Mouse (Mus musculus) macrophage (primary cell): ENCODE results near the gene Mamstr. TPM values are rescaled to one million over a fixed set of nuclear protein-coding genes. Genes with fewer than 3 reads are reported as not detected.
"Not testable (repeated sequence)": the region's sequence is repeated elsewhere in the genome, so short reads cannot be mapped to it uniquely, and the experiment has no call there.

Experiments
- H3K27ac ChIP-seq: fragments of 350-480 bp; formaldehyde crosslinking; 2 replicates; pipeline ENCODE4 v1.9.0; 2021
- H3K36me3 ChIP-seq: fragments of 350-480 bp; formaldehyde crosslinking; 2 replicates; pipeline ENCODE4 v1.9.0; 2021; ENCODE audit errors: inconsistent target
- H3K4me3 ChIP-seq: fragments of 350-480 bp; formaldehyde crosslinking; 2 replicates; pipeline ENCODE4 v1.9.0; 2021; ENCODE audit errors: inconsistent target
- H3K79me2 ChIP-seq: fragments of 350-480 bp; formaldehyde crosslinking; 2 replicates; pipeline ENCODE4 v1.9.0; 2021; ENCODE audit errors: inconsistent target
- WGBS: methylation state at CpG from one replicate; pipeline ENCODE4 v1.1.7; 2026; ENCODE audit warnings: inconsistent platforms; ENCODE audit not compliant: missing documents; 5-methylcytosine and 5-hydroxymethylcytosine counted together
- polyA plus RNA-seq: library from polyadenylated mRNA; stranded (reverse); fragments of 250-400 nt; gene quantifications from 3 replicates; pipeline ENCODE4 v1.2.4, GENCODE M21; 2018; ENCODE audit warnings: inconsistent platforms

Gene Mamstr
- polyA plus RNA-seq, 1 experiment from 2014 or later = not detected

GRCm38 (mm10) chr7:45660746-45661478, 21.1 kb downstream of the Mamstr start:
- 37% methylated on average over 11 of the region's 11 CpGs for whole genome bisulfite sequencing

DNA sequence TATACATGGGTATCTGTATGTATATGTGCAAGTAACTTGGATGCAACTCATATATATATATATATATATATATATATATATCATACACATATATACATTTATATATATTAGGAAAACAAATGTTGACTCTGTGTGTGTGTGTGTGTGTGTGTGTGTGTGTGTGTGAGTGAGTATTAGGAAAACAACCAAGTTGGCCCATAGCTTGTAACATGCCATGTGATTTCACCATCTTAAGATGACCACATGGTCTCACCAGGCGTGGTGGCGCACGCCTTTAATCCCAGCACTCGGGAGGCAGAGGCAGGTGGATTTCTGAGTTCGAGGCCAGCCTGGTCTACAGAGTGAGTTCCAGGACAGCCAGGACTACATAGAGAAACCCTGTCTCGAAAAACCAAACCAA, 21.9 kb downstream of the Mamstr start:
- not testable (repeated sequence) for H3K36me3 ChIP-seq, H3K4me3 ChIP-seq, H3K27ac ChIP-seq, H3K79me2 ChIP-seq
- WGBS = 87% methylated on average over 5 of the region's 6 CpGs

More at GRCm38 (mm10) chr7:45660746-45661478, 21.1 kb downstream of the Mamstr start:
- H3K36me3 ChIP-seq = no peaks in the 10 kb centered on the region
- no peaks in the 10 kb centered on the region for H3K79me2 ChIP-seq
- no peak overlapping the region for H3K27ac ChIP-seq
- no peak overlapping the region for H3K4me3 ChIP-seq

DNA sequence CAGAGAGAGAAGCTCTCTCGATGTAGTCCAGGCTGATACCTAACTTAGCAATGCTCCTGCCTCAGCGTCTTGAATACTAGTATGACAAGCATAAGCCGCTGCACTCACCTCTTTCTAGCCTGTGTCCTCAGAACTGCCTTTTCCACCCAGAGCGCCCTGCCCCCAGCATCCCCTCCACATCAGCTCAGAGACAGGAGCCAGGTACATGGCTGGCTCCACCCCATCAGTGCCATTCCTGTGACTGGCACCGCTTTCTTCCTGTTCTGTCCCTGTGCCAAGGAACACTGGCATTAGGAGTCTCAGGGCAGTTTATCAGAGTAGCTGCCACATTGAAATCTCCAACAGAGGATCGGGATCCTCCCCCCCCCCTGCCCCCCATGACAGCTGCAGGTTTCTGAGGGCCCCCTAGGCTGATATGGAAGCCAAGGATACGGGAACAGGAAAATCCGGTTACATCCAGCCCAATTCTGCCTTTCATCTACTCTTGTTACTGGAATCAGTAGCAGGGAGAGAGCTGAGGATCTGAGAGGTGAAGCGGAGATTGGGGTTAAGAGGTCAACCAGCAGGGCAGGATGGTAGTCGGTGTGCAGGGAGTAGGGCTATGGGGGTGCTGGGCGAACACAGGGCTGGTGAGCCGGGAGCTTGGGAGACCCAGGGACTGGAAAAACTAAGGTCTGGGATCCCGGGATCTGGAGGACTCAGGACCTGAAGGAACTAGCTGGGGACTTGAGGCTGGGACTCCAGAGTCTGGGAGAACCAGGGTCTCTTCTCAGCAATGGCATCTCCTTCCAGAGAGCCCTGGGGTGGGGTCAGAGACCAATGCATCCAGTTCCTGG, 25.7 kb downstream of the Mamstr start:
- WGBS = 77% methylated on average over 13 of the region's 13 CpGs
- no peak overlapping the region for H3K27ac ChIP-seq
- H3K36me3 ChIP-seq = no peaks in the 10 kb centered on the region
- H3K79me2 ChIP-seq = no peaks in the 10 kb centered on the region
- no peak overlapping the region for H3K4me3 ChIP-seq

GRCm38 (mm10) chr7:45666161-45666560, 26.4 kb downstream of the Mamstr start, which contains the start of gene Fut2:
Fut2 (minus strand) TSS chr7:45666394.
- no peaks in the 10 kb centered on the region for H3K36me3 ChIP-seq
- WGBS = 78% methylated on average over 7 of the region's 7 CpGs
- no peak within 1 kb of the TSS for H3K27ac ChIP-seq
- H3K4me3 ChIP-seq = no peak within 1 kb of the TSS
- no peaks in the 10 kb centered on the region for H3K79me2 ChIP-seq

DNA sequence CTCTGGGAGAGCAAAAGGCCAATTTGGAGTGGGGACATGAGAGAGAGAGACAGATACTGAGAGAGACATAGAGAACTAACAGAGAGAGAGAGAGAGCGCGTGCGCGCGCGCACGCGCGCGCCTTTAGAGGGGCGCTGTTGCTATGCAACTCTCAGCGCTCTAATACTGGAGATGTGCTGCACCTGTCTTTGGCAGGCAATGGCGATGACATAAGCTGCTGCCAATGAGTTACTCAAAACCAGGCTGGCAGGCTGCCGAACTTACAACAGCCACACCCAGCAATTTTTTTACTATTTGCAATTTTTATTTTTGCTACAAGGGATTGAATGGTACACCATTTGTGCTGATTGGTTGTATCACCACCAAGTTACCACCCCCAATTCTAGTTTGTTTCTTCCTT, 28.0 kb downstream of the Mamstr start:
- no peaks in the 10 kb centered on the region for H3K36me3 ChIP-seq
- no peaks in the 10 kb centered on the region for H3K79me2 ChIP-seq
- H3K4me3 ChIP-seq = no peak overlapping the region
- H3K27ac ChIP-seq = no peak overlapping the region
- WGBS = 96% methylated on average over 14 of the region's 14 CpGs

DNA sequence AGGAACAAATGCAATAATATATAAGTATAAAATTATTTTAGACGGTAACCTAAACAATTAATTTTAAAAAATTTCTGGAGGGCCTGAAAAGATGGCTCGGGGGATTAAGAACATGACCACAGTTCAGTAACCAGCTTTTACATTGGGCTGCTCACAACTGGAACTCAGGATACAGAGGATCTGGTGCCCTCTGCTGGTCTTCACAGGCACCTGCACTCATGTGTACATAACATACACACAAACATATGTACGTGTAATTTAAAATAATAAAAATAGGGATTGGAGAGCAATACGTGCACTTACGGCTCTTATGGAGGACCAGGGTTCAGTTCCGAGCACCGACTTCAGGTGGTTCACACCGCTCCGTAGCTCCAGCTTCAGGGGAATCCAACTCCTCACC, 29.1 kb downstream of the Mamstr start:
- no peaks in the 10 kb centered on the region for H3K79me2 ChIP-seq
- no peaks in the 10 kb centered on the region for H3K36me3 ChIP-seq
- 95% methylated on average over 9 of the region's 9 CpGs for WGBS
- no peak overlapping the region for H3K4me3 ChIP-seq
- no peak overlapping the region for H3K27ac ChIP-seq

- H3K36me3 ChIP-seq = no peaks in the 10 kb centered on the region
- H3K27ac ChIP-seq = no peak overlapping the region
- H3K79me2 ChIP-seq = no peaks in the 10 kb centered on the region
- 94% methylated on average over 7 of the region's 7 CpGs for WGBS
- no peak overlapping the region for H3K4me3 ChIP-seq
Observed at GRCm38 (mm10) chr7:45677627-45678295, 38.0 kb downstream of the Mamstr start.

GRCm38 (mm10) chr7:45678513-45678912, 38.7 kb downstream of the Mamstr start:
- WGBS = 92% methylated on average over 14 of the region's 14 CpGs
- no peak overlapping the region for H3K27ac ChIP-seq
- H3K4me3 ChIP-seq = no peak overlapping the region

DNA sequence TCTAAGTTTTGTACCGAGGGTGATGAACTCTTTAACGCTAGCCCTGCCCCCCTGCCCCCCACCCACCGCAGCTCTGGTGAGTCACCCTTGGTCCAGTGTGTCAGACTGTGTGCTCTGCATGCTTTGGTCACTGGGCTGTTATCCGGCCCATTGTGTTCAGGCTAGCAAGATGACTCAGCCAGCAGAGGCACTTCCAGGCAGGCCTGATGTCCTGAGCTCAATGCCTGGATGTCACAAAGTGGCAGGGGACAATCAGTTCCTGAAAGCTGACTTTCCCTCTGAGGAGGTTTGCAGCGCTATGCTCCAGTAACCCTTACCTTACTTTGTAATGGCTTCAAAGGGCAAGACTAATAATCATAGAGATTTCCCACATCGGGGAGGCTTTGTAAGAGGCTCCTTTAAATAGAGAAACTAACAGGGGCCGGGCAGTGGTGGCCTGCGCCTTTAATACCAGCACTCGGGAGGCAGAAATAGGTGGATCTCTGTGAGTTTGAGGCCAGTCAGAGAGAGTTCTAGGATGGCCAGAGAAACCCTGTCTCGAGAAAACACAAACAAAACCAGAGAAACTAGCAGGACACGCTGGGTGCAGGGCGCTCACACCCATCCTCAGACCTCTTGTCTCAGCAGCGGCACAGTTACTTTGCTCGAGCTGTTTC, 40.3 kb downstream of the Mamstr start:
- H3K27ac ChIP-seq = no peak overlapping the region
- WGBS = 72% methylated on average over 13 of the region's 14 CpGs
- H3K4me3 ChIP-seq = no peak overlapping the region

More at GRCm38 (mm10) chr7:45678513-45678912, 38.7 kb downstream of the Mamstr start:
- H3K36me3 ChIP-seq = no peaks in the 10 kb centered on the region
- H3K79me2 ChIP-seq = no peaks in the 10 kb centered on the region

DNA sequence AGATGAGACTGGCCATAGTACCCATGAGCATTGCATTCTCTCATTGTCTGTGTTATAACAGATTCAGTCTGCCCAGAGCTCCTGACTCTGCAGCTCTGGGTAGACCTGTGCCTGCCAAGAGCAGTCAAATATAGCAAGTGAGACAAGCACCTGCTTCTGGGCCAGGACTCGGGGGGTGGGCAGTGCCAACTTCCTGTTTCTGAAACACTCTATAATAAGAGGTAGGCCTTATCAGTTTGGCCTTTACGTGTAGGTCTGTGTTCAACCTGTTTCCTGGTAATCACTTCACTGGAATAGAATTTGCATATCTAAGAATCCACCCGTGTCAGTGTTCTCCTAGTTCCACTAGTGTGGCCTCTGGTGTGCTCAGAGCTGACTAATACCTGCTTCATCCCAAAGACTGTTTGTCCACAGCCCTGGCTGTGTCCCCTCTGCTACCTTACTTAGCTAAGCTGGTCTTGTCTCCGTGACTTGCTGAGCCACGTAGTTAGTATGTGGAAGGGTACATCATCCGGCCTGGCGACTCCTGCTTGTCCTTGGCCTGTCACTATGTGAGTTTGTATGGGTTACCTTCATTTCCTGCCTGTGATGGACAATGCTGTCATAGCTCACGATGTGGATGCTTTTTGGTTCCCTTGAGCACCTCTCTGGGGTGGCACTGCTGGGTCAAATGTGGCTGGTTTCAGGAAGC, 41.4 kb downstream of the Mamstr start:
- 72% methylated on average over 8 of the region's 8 CpGs for WGBS
- Histone ChIP-seq H3K79me2 (no peaks in the 10 kb centered on the region), H3K36me3 (no peaks in the 10 kb centered on the region), H3K4me3 (no peak overlapping the region), H3K27ac (no peak overlapping the region)

More for the DNA sequence above, 40.3 kb downstream of the Mamstr start:
- Histone ChIP-seq H3K79me2 (no peaks in the 10 kb centered on the region), H3K36me3 (no peaks in the 10 kb centered on the region)

DNA sequence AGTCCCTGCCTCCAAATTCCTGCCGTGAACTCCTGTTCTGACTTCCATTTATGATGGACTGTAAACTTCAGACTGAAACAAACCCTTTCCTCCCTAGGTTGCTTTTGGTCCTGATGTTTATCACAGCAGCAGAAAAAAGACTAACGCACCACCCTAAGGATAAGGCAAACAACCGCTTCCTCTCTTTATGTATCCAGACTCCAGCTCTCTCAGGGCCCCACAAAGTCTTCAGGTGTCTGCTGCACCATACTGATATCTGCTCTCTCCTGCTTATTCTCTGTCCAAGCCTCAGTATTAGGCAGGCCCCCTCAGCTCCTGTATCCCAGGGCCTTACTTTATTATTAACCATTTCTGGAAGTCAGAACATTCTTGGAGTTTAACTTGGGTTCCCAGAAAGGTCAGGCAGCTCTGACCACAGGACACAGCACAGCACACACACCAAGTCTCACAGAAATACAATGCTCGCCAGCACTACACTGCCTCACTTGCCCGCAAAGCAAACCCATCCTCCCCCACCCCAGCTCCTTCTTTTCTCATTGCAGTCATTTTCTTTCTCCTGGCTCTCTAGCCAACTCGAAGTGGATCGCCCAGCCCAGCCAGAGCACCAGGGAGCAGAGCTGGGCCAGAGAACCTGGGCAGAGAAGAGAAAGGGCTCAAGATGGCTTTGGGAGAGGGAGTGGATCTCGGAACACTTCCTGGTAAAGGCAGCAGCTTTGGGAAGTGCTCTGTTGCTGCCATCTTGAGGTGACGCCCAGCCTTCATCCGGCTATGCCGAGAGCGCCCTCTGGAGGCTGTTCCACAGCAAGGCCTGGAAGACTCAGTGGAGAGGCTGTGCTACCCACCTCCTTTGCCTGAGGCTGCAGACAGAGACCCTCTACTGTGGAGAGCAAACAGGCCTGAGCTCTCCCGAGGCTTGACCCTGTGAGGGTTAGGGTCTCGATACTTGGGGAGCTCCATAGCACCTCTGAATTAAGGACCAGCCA, 42.7 kb downstream of the Mamstr start:
- H3K79me2 ChIP-seq = no peaks in the 10 kb centered on the region
- H3K27ac ChIP-seq = no peak overlapping the region
- H3K4me3 ChIP-seq = no peak overlapping the region
- no peaks in the 10 kb centered on the region for H3K36me3 ChIP-seq
- WGBS = 52% methylated on average over 14 of the region's 14 CpGs

- Histone ChIP-seq H3K4me3 (no peak within 1 kb of the TSS), H3K27ac (no peak within 1 kb of the TSS), H3K79me2 (no peaks in the 10 kb centered on the region), H3K36me3 (no peaks in the 10 kb centered on the region)
- WGBS = 85% methylated on average over 7 of the region's 7 CpGs
Observed at GRCm38 (mm10) chr7:45683396-45684050, 43.7 kb downstream of the Mamstr start, which contains the start of gene Ntn5. Ntn5 (plus strand) TSS chr7:45684022.
